Mouse (Mus musculus) mouse embryonic stem cell (cell line): ENCODE data around the gene Os9.
"Not testable (repeated sequence)": the region's sequence is repeated elsewhere in the genome, so short reads cannot be mapped to it uniquely, and the experiment has no call there.

ENCODE experiments used
- in situ Hi-C, 2 experiments: fragments of 300-500 bp; cut with MboI; formaldehyde crosslinking; loops; 1 replicate in 1 of 2; 3 replicates in 1 of 2; pipeline ENCODE4 v1.14.3; 2019 to 2020; ENCODE audit warnings: low sequenced_read_pairs in 2 of 2, low pct_unique_long_range_greater_than_20kb in 1 of 2, mixed read lengths in 1 of 2; ENCODE audit not compliant: unreplicated experiment in 1 of 2

The Os9 gene

DNA sequence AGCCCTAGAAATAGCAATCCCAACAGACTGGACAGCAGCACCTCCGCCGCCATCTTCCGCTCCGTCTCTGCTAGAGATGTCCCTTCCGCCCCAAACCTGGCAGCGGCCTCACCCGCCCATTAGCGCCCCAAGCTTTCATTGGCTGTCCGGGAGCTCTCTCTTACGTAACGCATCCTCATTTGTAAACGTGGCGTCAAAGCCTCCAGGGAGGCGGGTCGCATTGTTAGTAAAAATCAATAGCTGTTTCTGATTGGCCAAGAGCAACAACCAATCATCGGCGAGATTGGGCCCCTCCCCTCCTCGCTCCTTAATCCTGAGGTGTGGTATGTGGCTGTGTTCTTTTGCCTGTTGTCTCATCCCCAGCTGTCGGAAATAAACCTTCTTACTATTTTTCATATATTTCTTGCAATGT is at the start of gene Os9:
Gene Os9, minus strand, starts transcription at position 66 of the 412 bp plus-strand sequence.
- in situ Hi-C loops: loop anchor here in 1 of 2 experiments (10.0 kb wide), 2 partner anchors 54 to 214 kb away; no protein-coding TSS in a partner anchor

DNA sequence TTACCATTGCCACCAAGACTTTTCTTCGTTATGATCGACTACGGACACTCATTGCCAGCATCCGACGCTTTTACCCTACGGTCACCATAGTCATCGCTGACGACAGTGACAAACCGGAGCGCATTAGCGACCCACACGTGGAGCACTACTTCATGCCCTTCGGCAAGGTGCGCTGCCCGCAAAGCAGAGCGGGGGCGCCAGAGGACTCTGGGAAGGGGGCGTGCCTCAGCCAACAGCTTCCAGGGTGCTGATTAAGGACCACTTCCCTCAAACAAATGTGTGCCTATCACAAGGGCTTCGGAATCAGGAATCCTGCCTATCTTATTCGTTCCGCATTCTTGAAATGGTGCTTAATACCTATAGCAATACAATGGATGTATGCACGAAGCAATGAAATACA is 49.1 kb upstream of the Os9 start:
- in situ Hi-C loops: loop anchor here in 1 of 2 experiments (5.0 to 10.0 kb wide), 2 partner anchors 45 to 162 kb away; partner anchors contain the start of gene Os9

DNA sequence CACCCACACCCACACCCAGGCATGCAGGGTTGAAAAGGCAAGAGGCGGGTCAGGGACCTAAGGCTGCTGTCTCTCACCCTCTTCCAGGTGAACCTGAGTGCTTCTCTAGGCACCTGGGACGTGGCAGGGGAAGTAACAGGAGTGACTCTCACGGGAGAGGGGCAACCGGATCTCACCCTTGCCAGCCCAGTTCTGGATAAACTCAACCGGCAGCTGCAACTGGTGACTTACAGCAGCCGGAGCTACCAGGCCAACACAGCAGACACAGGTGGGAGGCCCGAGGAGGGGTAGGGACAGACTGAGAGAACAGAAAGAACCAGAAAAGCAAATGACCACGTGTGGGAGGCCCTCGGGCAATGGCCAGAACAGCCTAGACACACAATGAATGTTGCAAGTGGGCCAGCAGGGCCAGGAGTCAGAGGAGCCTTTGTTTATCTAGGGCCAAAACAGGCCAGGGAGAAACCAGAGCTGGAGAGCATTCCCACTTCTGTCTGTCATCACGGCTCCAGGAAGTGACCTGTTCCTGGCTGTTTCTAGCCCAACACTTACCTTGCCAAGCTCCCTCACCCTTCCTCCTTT is 46.8 kb upstream of the Os9 start:
- in situ Hi-C loops: no loop called here

DNA sequence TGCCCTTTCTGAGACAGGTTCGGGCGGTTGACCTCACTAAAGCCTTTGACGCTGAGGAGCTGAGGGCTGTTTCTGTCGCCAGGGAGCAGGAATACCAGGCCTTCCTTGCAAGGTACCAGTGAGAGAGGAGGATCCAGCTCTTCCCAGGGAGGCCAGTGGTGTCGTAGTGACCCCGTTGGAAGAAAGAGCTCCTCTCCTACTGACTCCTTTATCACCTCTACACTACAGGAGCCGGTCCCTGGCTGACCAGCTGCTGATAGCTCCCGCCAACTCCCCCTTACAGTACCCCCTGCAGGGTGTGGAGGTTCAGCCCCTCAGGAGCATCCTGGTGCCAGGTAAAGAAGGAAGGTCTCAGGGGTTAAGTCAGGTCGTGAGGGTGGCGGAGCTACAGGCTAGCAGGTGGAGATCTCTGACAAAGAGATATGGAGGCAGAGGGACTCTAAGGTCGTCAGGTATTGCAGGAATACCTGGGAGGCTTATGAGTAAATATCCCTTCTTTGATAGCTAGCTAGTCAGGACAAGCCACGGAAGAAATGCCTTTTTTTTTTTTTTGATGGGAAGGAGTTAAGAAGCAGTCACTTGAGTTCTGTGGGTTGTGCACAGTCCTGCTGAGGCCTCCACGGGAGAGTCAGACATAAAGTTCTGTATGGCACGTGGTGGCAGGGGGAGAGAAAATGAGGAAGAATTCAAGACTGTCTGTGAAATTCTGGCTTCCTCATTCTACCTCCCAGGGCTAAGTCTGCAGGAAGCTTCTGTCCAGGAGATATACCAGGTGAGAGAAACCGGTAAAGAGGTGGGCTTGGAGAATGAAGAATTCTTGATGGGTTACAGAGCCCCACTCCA is 46.1 kb upstream of the Os9 start:
- in situ Hi-C loops: no loop called here

DNA sequence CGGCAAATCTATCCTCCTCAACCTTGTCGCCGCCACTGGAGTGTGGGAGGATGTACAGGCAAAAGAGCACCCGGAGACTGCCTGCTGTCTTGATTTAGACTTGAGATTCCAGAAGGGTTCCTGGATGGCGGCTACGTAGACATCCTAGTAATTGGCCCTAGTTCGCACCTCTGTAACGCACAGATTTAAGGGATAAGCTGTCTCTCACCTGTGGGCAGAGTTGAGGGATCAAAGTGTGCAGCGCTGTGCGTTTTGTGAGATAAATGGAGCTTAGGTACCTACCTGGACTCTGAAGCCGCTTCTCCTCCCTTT is 45.4 kb upstream of the Os9 start:
- in situ Hi-C loops: no loop called here

DNA sequence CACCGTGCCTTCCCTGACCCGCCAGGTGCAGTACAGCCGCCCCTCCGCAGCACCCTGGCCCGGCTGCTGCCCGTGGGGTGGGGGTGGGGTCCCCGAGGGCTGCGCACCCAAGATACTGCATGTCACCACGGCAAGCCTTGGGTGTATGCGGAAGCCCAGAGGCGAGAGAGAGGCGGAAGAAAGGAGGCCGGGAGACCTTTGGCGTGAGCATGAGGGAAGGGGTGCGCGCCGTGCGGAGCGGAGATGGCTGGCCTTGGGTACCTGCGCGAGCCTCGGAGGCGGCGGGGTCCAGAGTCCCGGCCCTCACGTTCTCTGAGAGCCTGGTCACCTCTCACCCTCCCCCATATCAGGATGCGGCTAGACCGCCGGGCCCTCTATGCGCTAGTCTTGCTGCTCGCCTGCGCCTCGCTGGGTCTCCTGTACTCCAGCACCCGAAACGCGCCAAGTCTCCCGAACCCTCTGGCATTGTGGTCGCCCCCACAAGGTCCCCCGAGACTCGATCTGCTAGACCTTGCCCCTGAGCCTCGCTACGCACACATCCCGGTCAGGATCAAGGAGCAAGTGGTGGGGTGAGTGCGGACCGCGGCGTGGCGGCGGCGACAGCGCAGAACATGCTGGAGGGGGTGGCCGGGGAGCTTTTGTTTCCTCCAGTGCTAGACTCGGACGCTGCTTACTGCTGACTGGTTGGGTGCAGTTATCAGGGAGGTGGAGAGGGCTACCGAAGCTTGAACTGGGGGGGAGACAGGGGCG is 44.9 kb upstream of the Os9 start:
- in situ Hi-C loops: no loop called here

DNA sequence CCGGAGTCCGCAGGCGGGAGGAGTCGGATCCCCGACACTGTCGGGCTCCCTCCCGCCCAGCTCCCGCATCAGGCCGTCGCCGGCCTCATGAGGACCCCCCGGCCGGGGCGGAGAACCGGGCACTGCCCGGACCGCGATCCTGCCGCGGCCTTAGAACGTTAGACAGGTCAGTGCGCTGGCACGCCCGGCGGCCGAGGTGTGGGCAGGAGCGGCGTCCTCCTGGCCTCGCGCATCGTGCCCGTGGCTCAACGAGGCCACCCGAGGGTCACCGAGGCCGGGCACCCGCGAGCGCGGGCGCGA is 44.4 kb upstream of the Os9 start:
- in situ Hi-C loops: no loop called here

DNA sequence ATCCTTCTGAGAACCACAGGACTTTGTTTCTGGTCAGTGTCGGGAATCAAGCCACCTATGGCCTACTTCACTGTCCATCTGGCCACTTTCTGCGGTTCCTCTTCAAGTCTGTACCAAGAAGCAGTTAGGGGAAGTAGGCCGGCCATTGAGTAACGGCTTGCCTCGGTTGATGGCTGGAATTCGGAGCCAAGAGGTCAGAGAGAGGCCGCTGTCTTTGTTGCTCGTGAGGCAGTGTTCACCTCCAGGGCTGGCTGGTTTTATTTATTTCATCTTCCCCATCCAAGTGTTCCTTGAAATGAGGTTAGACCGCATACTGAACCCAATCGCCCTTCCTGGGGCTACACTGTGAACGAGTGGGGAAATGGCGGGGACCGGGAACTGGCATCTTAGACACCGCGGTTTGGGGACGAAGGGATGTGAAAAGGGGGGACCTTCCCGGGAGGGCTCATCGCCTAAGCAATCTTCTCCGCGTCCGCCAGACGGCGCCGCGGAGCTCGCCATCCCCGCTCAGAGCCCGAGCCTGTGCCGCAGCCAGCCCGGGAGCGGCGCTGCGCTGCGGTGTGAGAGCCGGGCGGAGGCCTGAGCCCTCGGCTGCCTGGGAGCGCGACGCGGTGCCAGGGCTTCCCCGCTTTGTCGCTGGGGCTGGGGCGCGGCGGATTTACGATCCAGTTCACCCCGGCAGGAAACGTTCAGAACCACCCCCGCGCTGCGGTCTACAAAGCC is 43.9 kb upstream of the Os9 start, which contains the start of gene B4galnt1:
Gene B4galnt1, plus strand, starts transcription at position 595 of the 723 bp plus-strand sequence.
- in situ Hi-C loops: no loop called here

DNA sequence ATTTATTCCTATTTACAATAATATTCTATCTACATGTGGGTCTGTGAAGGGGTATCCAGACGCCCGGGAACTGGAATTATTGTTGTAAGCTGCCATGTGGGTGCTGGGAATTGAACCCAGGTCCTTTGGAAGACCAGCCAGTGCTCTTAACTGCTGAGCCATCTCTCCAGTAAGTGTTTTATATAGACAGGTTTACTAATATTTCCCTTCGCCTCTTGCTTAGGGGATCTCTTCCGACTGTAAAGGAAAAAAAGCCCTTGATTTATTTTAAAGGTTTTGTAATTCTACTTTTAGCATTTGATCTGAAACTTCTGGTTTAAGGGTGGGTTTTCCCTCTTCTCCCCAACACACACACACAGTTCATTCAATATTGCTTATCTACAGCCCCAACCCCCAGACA is 43.3 kb upstream of the Os9 start:
- in situ Hi-C loops: no loop called here

DNA sequence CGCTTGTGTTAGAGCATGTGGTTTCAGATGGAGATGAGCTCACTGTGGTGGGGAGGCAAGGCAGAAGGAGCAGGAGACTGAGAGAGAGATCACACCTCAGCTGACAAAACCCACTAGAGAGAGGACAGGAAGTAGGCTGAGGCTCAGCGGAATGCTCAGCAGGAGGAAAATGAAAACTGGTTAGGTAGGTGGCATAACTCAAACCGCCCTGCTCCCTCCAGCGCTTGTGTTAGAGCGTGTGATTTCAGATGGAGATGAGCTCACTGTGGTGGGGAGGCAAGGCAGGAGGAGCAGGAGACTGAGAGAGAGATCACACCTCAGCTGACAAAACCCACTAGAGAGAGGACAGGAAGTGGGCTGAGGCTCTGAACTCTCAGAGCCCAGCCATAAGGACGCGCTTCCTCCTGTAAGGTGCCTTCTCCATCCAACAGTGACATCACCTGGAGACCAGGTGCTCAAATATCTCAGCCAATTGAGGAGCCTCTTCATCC is 41.9 kb upstream of the Os9 start:
- in situ Hi-C loops: not testable (repeated sequence)

DNA sequence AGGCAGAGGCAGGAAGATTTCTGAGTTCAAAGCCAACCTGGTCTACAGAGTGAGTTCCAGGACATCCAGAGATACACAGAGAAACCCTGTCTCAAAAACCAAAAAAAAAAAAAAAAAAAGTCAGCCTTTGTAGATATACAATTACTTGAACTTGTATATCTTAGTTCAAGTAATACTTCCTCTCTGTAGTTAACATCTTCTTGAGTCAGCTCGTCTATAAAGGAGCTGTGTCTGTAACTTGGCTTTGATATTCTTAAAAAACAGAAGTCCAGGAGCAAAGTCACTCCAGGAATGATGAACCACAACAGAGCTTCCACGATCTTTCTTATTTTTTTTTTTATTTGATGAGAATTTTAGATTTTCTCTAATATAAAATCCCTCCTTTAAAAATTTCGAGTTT is 39.8 kb upstream of the Os9 start:
- in situ Hi-C loops: no loop called here

DNA sequence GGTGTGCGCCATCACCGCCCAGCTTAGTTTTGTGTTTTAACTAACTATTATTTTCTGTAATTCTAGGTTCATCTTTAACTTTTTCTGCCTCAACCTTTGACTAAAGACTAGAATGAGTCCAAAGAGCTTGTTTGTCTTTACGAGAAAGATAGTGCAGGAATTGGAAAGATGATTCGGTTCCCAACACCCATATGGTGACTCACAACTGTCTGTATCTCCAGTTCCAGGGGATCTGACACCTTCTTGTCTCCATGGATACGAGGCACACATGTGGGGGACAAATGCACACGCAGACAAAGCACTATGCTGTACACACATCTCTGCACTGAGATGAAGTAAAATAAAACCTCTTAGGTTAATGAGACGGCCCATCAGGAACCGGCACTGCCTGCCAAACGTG is 39.1 kb upstream of the Os9 start:
- in situ Hi-C loops: no loop called here

DNA sequence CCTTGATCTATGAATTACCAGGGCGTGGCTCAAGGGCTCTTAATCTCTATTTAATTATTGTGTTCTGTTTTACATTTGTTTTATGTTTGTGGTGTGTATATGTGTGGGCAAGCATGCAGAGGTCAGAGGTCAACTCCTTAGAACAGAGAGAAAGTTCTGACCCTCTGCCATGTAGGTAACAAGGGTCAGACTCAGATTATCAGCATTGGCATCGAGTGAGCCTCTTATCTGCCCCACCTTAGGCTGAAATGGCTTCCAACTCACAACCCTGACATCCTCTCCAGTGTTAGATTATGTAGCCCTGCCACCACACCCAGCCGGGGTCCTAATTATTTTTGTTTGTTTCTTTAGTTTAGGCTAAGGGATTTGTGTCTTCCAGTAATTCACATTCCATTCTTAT is 37.5 kb upstream of the Os9 start:
- in situ Hi-C loops: no loop called here

DNA sequence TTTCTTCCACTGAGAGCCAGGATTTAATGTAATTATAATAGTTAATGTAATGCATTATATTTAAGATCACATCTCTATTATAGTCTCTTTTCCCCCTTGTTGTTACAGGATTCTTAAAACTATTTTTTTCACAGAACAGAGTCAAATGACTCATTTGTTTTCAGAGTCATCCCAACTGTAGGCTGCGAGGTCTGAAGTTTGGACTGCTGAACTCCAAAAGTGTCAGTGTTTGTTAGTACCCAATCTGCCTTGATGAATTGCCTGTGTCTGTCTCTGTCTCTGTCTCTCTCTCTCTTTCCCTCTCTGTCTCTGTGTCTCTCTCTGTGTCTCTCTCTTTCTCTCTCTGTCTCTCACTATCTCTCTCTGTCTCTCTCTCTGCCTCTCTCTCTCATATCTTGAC is 35.6 kb upstream of the Os9 start:
- in situ Hi-C loops: no loop called here

DNA sequence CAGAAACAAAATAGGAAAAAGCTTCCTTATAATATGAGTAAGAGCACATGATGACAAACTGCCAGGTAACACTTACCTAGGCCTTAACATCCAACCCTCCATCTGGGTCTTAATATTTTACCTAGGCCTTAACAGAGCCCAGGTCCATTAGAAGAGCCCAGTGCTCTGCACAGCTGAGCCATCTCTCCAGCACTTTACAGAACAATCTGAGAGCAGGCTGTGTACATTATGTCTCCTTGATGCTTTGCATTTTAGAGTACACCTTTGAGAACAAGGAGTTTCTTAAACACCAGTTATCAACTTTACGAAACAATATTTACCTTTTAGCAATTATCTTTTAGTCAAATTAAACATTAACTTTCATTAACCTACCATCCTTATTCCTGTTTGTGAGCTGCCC is 35.2 kb upstream of the Os9 start:
- in situ Hi-C loops: no loop called here

DNA sequence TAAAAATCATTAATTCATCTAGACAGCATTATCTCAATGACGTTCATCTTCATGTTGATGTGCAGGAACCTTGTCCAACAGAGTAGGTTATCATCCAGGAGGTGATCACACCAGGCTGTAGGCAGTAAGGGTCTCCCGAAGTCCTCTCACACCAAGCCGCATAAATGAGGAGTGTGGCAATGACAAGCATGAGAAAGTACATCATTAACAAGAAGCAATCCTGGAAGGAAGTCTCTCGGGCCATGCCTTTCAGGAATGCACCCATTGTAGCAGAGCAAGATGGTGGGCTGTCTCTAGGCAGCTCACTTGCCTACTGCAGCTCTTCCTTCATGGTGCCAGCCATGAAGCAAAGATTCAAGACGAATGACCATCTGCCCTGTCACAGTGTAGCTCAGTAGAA is 33.7 kb upstream of the Os9 start:
- in situ Hi-C loops: no loop called here

DNA sequence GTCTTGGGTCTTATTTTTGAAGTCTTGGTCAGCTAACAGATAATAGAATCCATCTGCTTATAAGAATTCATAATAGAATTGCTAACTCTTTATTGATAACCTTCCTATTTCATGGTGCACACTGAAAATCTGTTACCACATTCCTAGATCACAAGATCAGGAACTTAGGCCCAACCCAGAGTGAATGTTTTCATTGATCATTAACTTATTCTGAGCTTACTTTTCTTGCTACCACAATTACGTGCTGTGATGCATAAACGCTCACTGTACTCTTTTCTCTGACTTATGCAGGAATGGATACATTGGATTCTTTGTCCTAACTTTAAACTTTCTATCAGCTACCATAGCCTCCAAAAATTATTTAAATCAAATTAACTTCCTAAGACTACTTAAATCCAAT is 33.3 kb upstream of the Os9 start:
- in situ Hi-C loops: no loop called here

DNA sequence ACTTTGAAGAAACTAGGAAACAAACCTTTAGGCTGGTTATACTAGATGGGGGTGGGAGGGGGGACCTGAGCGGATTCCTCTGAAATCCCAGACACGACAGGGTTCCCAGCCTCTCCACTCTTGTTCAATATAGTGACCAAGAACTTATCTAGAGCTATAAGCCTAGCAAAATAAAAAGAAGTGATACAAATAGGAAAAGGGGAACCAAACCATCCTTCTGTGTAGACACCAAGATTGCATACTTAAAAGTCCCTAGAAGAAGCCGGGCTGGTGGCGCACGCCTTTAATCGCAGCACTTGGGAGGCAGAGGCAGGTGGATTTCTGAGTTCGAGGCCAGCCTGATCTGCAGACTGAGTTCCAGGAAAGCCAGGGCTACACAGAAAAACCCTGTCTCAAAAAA is 32.4 kb upstream of the Os9 start:
- in situ Hi-C loops: no loop called here

DNA sequence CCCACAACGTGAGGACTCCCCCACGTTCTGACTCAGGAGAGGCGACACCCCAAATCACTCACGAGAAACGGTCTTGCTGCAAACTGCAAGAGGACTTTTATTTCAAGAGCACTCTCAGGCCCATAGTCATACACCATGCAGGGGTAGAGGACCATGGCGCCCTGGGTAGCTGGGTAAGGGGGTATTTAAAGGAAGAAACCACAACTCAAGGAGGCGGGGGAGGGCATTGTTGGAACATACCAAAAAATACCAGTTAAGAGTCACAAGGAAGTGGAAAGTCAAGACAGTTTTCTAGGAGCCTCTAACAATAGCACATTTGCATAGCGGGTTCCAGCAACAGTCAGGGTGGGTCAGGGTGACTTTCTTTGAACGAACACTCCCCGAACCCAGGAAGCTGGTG is 31.6 kb upstream of the Os9 start:
- in situ Hi-C loops: not testable (repeated sequence)
